Mouse (Mus musculus) limb, embryonic 10.5 days (tissue): ENCODE measurements around the gene Asphd2. TPM values are rescaled to one million over a fixed set of nuclear protein-coding genes. Genes with fewer than 3 reads are reported as not detected.
"Not testable (repeated sequence)": the region's sequence is repeated elsewhere in the genome, so short reads cannot be mapped to it uniquely, and the experiment has no call there.

ENCODE experiments used
- DNase-seq: peaks from one replicate; pipeline ENCODE4 v3.0.0-alpha.2; 2017; ENCODE audit warnings: low spot score
- H3K27ac ChIP-seq: fragments of 300-500 bp; sonication (generic); 2 replicates; pipeline ENCODE4 v1.5.1; 2016; ENCODE audit warnings: mild to moderate bottlenecking
- H3K27me3 ChIP-seq: fragments of 300-500 bp; sonication (generic); 2 replicates; pipeline ENCODE4 v1.6.1; 2016; ENCODE audit warnings: low read depth, mild to moderate bottlenecking; ENCODE audit not compliant: poor library complexity, severe bottlenecking
- H3K36me3 ChIP-seq: fragments of 300-500 bp; sonication (generic); 2 replicates; pipeline ENCODE4 v1.6.1; 2016; ENCODE audit warnings: mild to moderate bottlenecking, moderate library complexity
- H3K4me1 ChIP-seq: fragments of 300-500 bp; sonication (generic); 2 replicates; pipeline ENCODE4 v1.6.1; 2016
- H3K4me3 ChIP-seq: fragments of 300-500 bp; sonication (generic); 2 replicates; pipeline ENCODE4 v1.5.1; 2016; ENCODE audit warnings: mild to moderate bottlenecking, moderate library complexity
- H3K9me3 ChIP-seq: fragments of 300-500 bp; sonication (generic); replicated peaks from 2 replicates; pipeline ENCODE4 v1.6.1; 2016; ENCODE audit warnings: mild to moderate bottlenecking
- WGBS: fragments of 180-500 bp; shearing (Covaris S2); methylation state at CpG from one replicate; pipeline ENCODE4 v1.1.7; 2016; 5-methylcytosine and 5-hydroxymethylcytosine counted together
- polyA plus RNA-seq: library from polyadenylated mRNA; unstranded; fragments of >200 nt; fragmentation: Nextera tagmentation; extraction: Ambion mirVana; gene quantifications from 2 replicates; pipeline ENCODE4 v1.2.1, GENCODE M21; 2016

Gene Asphd2
- polyA plus RNA-seq, result 22.0 and 23.6 TPM in 2 replicates

- Histone ChIP-seq H3K27me3 (peaks cover 38% of the 10 kb centered on the region), H3K4me1 (peaks cover 33% of the 10 kb centered on the region), H3K27ac (peak within 1 kb of the TSS; percentile 93), H3K4me3 (peak within 1 kb of the TSS; percentile 70), H3K36me3 (peaks cover 14% of the 10 kb centered on the region), H3K9me3 (no peaks in the 10 kb centered on the region)
- 2% methylated on average over 65 of the region's 67 CpGs for WGBS
- peak; percentile 89 for DNase-seq
These were observed at the start of gene Asphd2 for GRCm38 (mm10) chr5:112394779-112395443. Gene Asphd2 (minus strand): TSS chr5:112394866.

- H3K9me3 ChIP-seq, result no peaks in the 10 kb centered on the region
- peaks cover 5% of the 10 kb centered on the region; the same call in 1 of the 2 replicates for H3K4me1 ChIP-seq
- 58% methylated on average over 10 of the region's 10 CpGs for WGBS
- DNase-seq, result no peak
- H3K27me3 ChIP-seq, result no peaks in the 10 kb centered on the region
- H3K4me3 ChIP-seq, result no peak overlapping the region
- no peak overlapping the region for H3K27ac ChIP-seq
- H3K36me3 ChIP-seq, result no peaks in the 10 kb centered on the region
These were observed 43.9 kb upstream of the Asphd2 start for GRCm38 (mm10) chr5:112438535-112438934.

GRCm38 (mm10) chr5:112433004-112433403, 38.3 kb upstream of the Asphd2 start:
- Histone ChIP-seq H3K4me1 (peaks cover 21% of the 10 kb centered on the region), H3K27ac (no peak overlapping the region), H3K4me3 (no peak overlapping the region), H3K36me3 (no peaks in the 10 kb centered on the region), H3K9me3 (no peaks in the 10 kb centered on the region), H3K27me3 (peaks cover 41% of the 10 kb centered on the region)
- WGBS, result 4% methylated on average over 8 of the region's 8 CpGs
- DNase-seq, result peak; percentile 83

DNA sequence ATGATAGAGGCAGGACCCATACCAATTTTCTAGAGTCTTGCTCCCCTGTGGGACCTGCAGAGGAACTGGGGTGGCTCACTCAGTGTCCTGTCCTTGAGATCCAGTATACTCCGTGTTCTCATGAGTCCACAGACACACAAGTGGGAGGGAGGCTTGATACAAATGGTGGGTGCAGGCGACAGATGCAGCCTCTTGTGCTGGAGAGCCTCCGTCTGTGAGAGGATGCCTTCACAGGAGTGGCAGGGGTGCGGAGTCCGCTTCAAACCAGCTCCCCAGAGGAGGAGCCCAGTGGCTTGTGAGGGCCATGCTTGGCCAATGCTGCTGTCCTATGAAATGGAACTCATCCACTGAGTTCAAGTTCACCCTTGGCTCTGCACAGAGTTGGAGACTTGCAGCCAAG, 37.4 kb upstream of the Asphd2 start:
- Histone ChIP-seq H3K4me1 (peaks cover 21% of the 10 kb centered on the region), H3K9me3 (no peaks in the 10 kb centered on the region), H3K36me3 (no peaks in the 10 kb centered on the region), H3K27me3 (peaks cover 41% of the 10 kb centered on the region), H3K27ac (no peak overlapping the region), H3K4me3 (no peak overlapping the region)
- 74% methylated on average over 5 of the region's 5 CpGs for WGBS
- no peak for DNase-seq

GRCm38 (mm10) chr5:112431120-112431775, 36.6 kb upstream of the Asphd2 start:
- H3K9me3 ChIP-seq, result no peaks in the 10 kb centered on the region
- DNase-seq, result no peak
- H3K27me3 ChIP-seq, result peaks cover 42% of the 10 kb centered on the region
- H3K4me1 ChIP-seq, result peaks cover 24% of the 10 kb centered on the region
- 24% methylated on average over 14 of the region's 14 CpGs for WGBS
- H3K27ac ChIP-seq, result peak overlapping the region; percentile 1; the same call in 1 of the 2 replicates
- peak overlapping the region; percentile 24; the same call in 1 of the 2 replicates for H3K4me3 ChIP-seq
- H3K36me3 ChIP-seq, result no peaks in the 10 kb centered on the region

GRCm38 (mm10) chr5:112428944-112429343, 34.3 kb upstream of the Asphd2 start:
- peaks cover 26% of the 10 kb centered on the region for H3K4me1 ChIP-seq
- no peaks in the 10 kb centered on the region for H3K9me3 ChIP-seq
- no peak overlapping the region for H3K27ac ChIP-seq
- H3K4me3 ChIP-seq, result no peak overlapping the region; the same call in 1 of the 2 replicates
- no peaks in the 10 kb centered on the region for H3K36me3 ChIP-seq
- 16% methylated on average over 19 of the region's 19 CpGs for WGBS
- DNase-seq, result peak; percentile 79
- peaks cover 65% of the 10 kb centered on the region for H3K27me3 ChIP-seq

GRCm38 (mm10) chr5:112427283-112427682, 32.6 kb upstream of the Asphd2 start:
- peak; percentile 78 for DNase-seq
- Histone ChIP-seq H3K4me1 (peaks cover 26% of the 10 kb centered on the region), H3K27ac (no peak overlapping the region), H3K4me3 (no peak overlapping the region), H3K36me3 (no peaks in the 10 kb centered on the region), H3K9me3 (no peaks in the 10 kb centered on the region), H3K27me3 (peaks cover 68% of the 10 kb centered on the region)
- 54% methylated on average over 2 of the region's 2 CpGs for WGBS

GRCm38 (mm10) chr5:112426635-112427034, 32.0 kb upstream of the Asphd2 start:
- H3K9me3 ChIP-seq, result no peaks in the 10 kb centered on the region
- DNase-seq, result no peak
- peaks cover 22% of the 10 kb centered on the region for H3K4me1 ChIP-seq
- H3K27ac ChIP-seq, result no peak overlapping the region
- WGBS, result 89% methylated on average over 7 of the region's 7 CpGs
- H3K4me3 ChIP-seq, result no peak overlapping the region
- peaks cover 62% of the 10 kb centered on the region for H3K27me3 ChIP-seq
- no peaks in the 10 kb centered on the region for H3K36me3 ChIP-seq

DNA sequence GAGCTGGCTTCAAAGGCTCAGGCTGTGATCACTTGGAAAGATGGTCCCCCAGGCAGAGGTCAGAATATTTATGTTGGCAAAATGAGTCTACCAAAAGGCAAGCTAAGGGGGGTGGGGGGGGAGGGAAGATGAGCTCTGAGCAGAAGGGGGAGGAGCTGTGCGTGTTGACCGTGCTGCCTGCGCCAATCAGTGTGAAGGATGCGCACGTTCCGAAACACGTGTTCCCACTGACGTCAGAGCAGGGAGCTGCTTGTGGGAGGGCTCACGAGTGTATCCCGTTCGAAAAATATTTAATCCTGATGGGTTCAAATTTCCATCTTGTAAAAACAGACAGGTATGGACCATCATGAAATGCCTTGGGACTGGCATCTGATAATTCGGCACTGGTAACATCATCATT, 24.9 kb upstream of the Asphd2 start:
- 33% methylated on average over 12 of the region's 12 CpGs for WGBS
- Histone ChIP-seq H3K27me3 (peaks cover 14% of the 10 kb centered on the region), H3K36me3 (no peaks in the 10 kb centered on the region), H3K4me3 (0 out of 2 replicates have a peak overlapping the region, but pooled peaks have one; percentile 6), H3K4me1 (no peaks in the 10 kb centered on the region), H3K9me3 (no peaks in the 10 kb centered on the region), H3K27ac (no peak overlapping the region)
- no peak for DNase-seq

- H3K27ac ChIP-seq, result no peak overlapping the region
- H3K9me3 ChIP-seq, result no peaks in the 10 kb centered on the region
- DNase-seq, result no peak
- no peak overlapping the region for H3K4me3 ChIP-seq
- 62% methylated on average over 4 of the region's 4 CpGs for WGBS
- H3K27me3 ChIP-seq, result peaks cover 4% of the 10 kb centered on the region; the same call in 1 of the 2 replicates
- no peaks in the 10 kb centered on the region for H3K4me1 ChIP-seq
- H3K36me3 ChIP-seq, result no peaks in the 10 kb centered on the region
These were observed 23.4 kb upstream of the Asphd2 start for GRCm38 (mm10) chr5:112418023-112418422.

- H3K27me3 ChIP-seq, result peaks cover 16% of the 10 kb centered on the region
- H3K9me3 ChIP-seq, result no peaks in the 10 kb centered on the region
- no peak overlapping the region for H3K27ac ChIP-seq
- no peaks in the 10 kb centered on the region for H3K36me3 ChIP-seq
- no peak for DNase-seq
- H3K4me1 ChIP-seq, result peaks cover 7% of the 10 kb centered on the region
- 71% methylated on average over 5 of the region's 5 CpGs for WGBS
- no peak overlapping the region for H3K4me3 ChIP-seq
These were observed 22.0 kb upstream of the Asphd2 start for GRCm38 (mm10) chr5:112416673-112417072.

GRCm38 (mm10) chr5:112412781-112413180, 18.1 kb upstream of the Asphd2 start:
- Histone ChIP-seq H3K4me1 (peaks cover 16% of the 10 kb centered on the region), H3K27me3 (peaks cover 27% of the 10 kb centered on the region; the same call in 1 of the 2 replicates)
- H3K4me3 ChIP-seq, H3K9me3 ChIP-seq, DNase-seq, H3K27ac ChIP-seq, H3K36me3 ChIP-seq: not testable (repeated sequence)
- 77% methylated on average over 4 of the region's 4 CpGs for WGBS
